Mouse (Mus musculus) adrenal gland, postnatal 10 days (tissue): ENCODE data around the gene Tubgcp6. TPM values are rescaled to one million over a fixed set of nuclear protein-coding genes. Genes with fewer than 3 reads are reported as not detected.

Experiments used
- DNase-seq: peaks from one replicate; pipeline ENCODE4 v3.0.0; 2021; ENCODE audit warnings: mixed read lengths
- microRNA-seq: library from miRNA; unstranded; fragments of <30 nt; microRNA quantifications from one replicate; pipeline ENCODE4 v1.2.0, GENCODE M21; 2021
- total RNA-seq, 2 experiments: library from RNA; stranded (reverse); gene quantifications; 2 replicates each; pipeline ENCODE4 v1.2.3; 2021

The Tubgcp6 gene
- total RNA-seq, 2 experiments from 2014 or later: 13.5 to 18.6 TPM

GRCm38 (mm10) chr15:89063536-89063935 is 59.4 kb downstream of the Tubgcp6 start:
- no peak for DNase-seq

- DNase-seq: no peak
Measured at GRCm38 (mm10) chr15:89063001-89063400, 59.9 kb downstream of the Tubgcp6 start.

- no peak for DNase-seq
Measured at GRCm38 (mm10) chr15:89062518-89062910, 60.4 kb downstream of the Tubgcp6 start.

- no peak for DNase-seq
Measured at GRCm38 (mm10) chr15:89061761-89062517, 61.0 kb downstream of the Tubgcp6 start.

- DNase-seq: no peak
Measured at GRCm38 (mm10) chr15:89060811-89061460, 62.0 kb downstream of the Tubgcp6 start.

- DNase-seq: peak; percentile 50
Measured at GRCm38 (mm10) chr15:89060032-89060681, 62.8 kb downstream of the Tubgcp6 start.

GRCm38 (mm10) chr15:89059161-89059931 is 63.6 kb downstream of the Tubgcp6 start, which contains the start of gene Panx2:
TSS of gene Panx2 (plus strand) at chr15:89059734.
- DNase-seq: no peak

- no peak for DNase-seq
Measured at GRCm38 (mm10) chr15:89058736-89059135, 64.2 kb downstream of the Tubgcp6 start.

GRCm38 (mm10) chr15:89054666-89055065 is 68.2 kb downstream of the Tubgcp6 start:
- DNase-seq: no peak

Small RNA genes within 50 kb of the gene (microRNA-seq; reads per million reads assigned to microRNA genes)
- gene Mir7118: not detected

Other genes with a start within 250 kb of the Tubgcp6 start
- not detected for gene Ttll8, start 168.7 kb downstream of the Tubgcp6 start, total RNA-seq
- gene Mlc1, start 144.1 kb downstream of the Tubgcp6 start, total RNA-seq: under 1 TPM in 1 of 2 experiments, not detected in 1; 0.09 TPM
- not detected for gene Mov10l1, start 140.2 kb downstream of the Tubgcp6 start, total RNA-seq
- gene Panx2, start 63.4 kb downstream of the Tubgcp6 start, total RNA-seq: 1 to 10 TPM; 1.5 to 1.9 TPM
- gene Trabd, start 48.0 kb downstream of the Tubgcp6 start, total RNA-seq: 10 to 100 TPM; 42.9 to 48.5 TPM
- gene Selenoo, start 34.0 kb downstream of the Tubgcp6 start, total RNA-seq: 10 to 100 TPM; 29.8 to 29.9 TPM
- gene Hdac10, start 5.6 kb upstream of the Tubgcp6 start, total RNA-seq: 10 to 100 TPM; 10.5 to 17.8 TPM
- gene Mapk12, start 17.6 kb upstream of the Tubgcp6 start, total RNA-seq: 10 to 100 TPM; 10.1 to 19.3 TPM
- gene Mapk11, start 26.5 kb upstream of the Tubgcp6 start, total RNA-seq: 1 to 10 TPM; 5.1 to 7.3 TPM
- gene Plxnb2, start 57.7 kb upstream of the Tubgcp6 start, total RNA-seq: 100 to 1,000 TPM in 1 of 2 experiments, 10 to 100 TPM in 1; 96.8 to 105 TPM
- 1 to 10 TPM; 4.7 to 7.4 TPM for gene Dennd6b, start 73.4 kb upstream of the Tubgcp6 start, total RNA-seq
- 10 to 100 TPM; 41.8 to 52.0 TPM for gene Ppp6r2, start 88.4 kb upstream of the Tubgcp6 start, total RNA-seq
- gene Sbf1, start 192.2 kb upstream of the Tubgcp6 start, total RNA-seq: 10 to 100 TPM; 80.3 to 85.7 TPM
- gene Adm2, start 199.6 kb upstream of the Tubgcp6 start, total RNA-seq: not detected
- 1 to 10 TPM; 1.8 to 3.3 TPM for gene Miox, start 211.3 kb upstream of the Tubgcp6 start, total RNA-seq
- 10 to 100 TPM; 38.6 to 41.9 TPM for gene Lmf2, start 232.5 kb upstream of the Tubgcp6 start, total RNA-seq
- gene Ncaph2, start 232.6 kb upstream of the Tubgcp6 start, total RNA-seq: 100 to 1,000 TPM in 1 of 2 experiments, 10 to 100 TPM in 1; 89.2 to 103 TPM